Mouse (Mus musculus): ENCODE results near the gene Bcas1.

Gene Bcas1

GRCm38 (mm10) chr2:170349096-170349495 lies 78.5 kb downstream of the Bcas1 start:
- in situ Hi-C loops (cut with MboI, MseI), result loop anchor here (5.0 kb wide), 1 partner anchor 232 kb away; no protein-coding TSS in a partner anchor

- in situ Hi-C loops (cut with MboI, MseI), result loop anchor here (5.0 kb wide), 1 partner anchor 230 kb away; no protein-coding TSS in a partner anchor
Observed at GRCm38 (mm10) chr2:170347131-170347765, 80.4 kb downstream of the Bcas1 start.

- in situ Hi-C loops (cut with MboI, MseI), result loop anchor here (5.0 kb wide), 1 partner anchor 228 kb away; no protein-coding TSS in a partner anchor
Observed at GRCm38 (mm10) chr2:170345410-170345793, 82.2 kb downstream of the Bcas1 start.

- in situ Hi-C loops (cut with MboI, MseI), result loop anchor here (5.0 kb wide), 1 partner anchor 227 kb away; no protein-coding TSS in a partner anchor
Observed at GRCm38 (mm10) chr2:170344502-170345409, 82.9 kb downstream of the Bcas1 start.

- in situ Hi-C loops (cut with MboI, MseI), result no loop called here
Observed at GRCm38 (mm10) chr2:170343819-170344317, 83.8 kb downstream of the Bcas1 start.

GRCm38 (mm10) chr2:170343133-170343818 lies 84.4 kb downstream of the Bcas1 start:
- in situ Hi-C loops (cut with MboI, MseI), result no loop called here

- in situ Hi-C loops (cut with MboI, MseI), result no loop called here
Observed at GRCm38 (mm10) chr2:170342312-170342830, 85.3 kb downstream of the Bcas1 start.

- in situ Hi-C loops (cut with MboI, MseI), result no loop called here
Observed at GRCm38 (mm10) chr2:170341179-170341578, 86.5 kb downstream of the Bcas1 start.

- in situ Hi-C loops (cut with MboI, MseI), result no loop called here
Observed at GRCm38 (mm10) chr2:170336266-170336760, 91.3 kb downstream of the Bcas1 start.

- in situ Hi-C loops (cut with MboI, MseI), result no loop called here
Observed at GRCm38 (mm10) chr2:170335168-170335567, 92.5 kb downstream of the Bcas1 start.

GRCm38 (mm10) chr2:170331870-170332269 lies 95.8 kb downstream of the Bcas1 start:
- in situ Hi-C loops (cut with MboI, MseI), result no loop called here

- in situ Hi-C loops (cut with MboI, MseI), result no loop called here
Observed at GRCm38 (mm10) chr2:170330466-170330865, 97.2 kb downstream of the Bcas1 start.

- in situ Hi-C loops (cut with MboI, MseI), result no loop called here
Observed at GRCm38 (mm10) chr2:170329921-170330320, 97.7 kb downstream of the Bcas1 start.

GRCm38 (mm10) chr2:170323925-170324347 lies 103.7 kb downstream of the Bcas1 start:
- in situ Hi-C loops (cut with MboI, MseI), result no loop called here

- in situ Hi-C loops (cut with MboI, MseI), result no loop called here
Observed at GRCm38 (mm10) chr2:170322013-170322414, 105.6 kb downstream of the Bcas1 start.

GRCm38 (mm10) chr2:170321579-170321978 lies 106.1 kb downstream of the Bcas1 start:
- in situ Hi-C loops (cut with MboI, MseI), result no loop called here

GRCm38 (mm10) chr2:170319533-170320463 lies 107.8 kb downstream of the Bcas1 start:
- in situ Hi-C loops (cut with MboI, MseI), result no loop called here

GRCm38 (mm10) chr2:170318713-170319532 lies 108.7 kb downstream of the Bcas1 start:
- in situ Hi-C loops (cut with MboI, MseI), result no loop called here

GRCm38 (mm10) chr2:170316774-170317173 lies 110.9 kb downstream of the Bcas1 start:
- in situ Hi-C loops (cut with MboI, MseI), result no loop called here

All from T-helper 2 cell (primary cell).